Mouse (Mus musculus): Measurements from ENCODE around the gene Gemin7. TPM values are rescaled to one million over a fixed set of nuclear protein-coding genes. Genes with fewer than 3 reads are reported as not detected.
A peak's percentile ranks its signal among the peaks of the same experiment; 100 is the strongest.

Gemin7 gene
- polyA plus RNA-seq, 1 experiment from 2014 or later, result 150 TPM

DNA sequence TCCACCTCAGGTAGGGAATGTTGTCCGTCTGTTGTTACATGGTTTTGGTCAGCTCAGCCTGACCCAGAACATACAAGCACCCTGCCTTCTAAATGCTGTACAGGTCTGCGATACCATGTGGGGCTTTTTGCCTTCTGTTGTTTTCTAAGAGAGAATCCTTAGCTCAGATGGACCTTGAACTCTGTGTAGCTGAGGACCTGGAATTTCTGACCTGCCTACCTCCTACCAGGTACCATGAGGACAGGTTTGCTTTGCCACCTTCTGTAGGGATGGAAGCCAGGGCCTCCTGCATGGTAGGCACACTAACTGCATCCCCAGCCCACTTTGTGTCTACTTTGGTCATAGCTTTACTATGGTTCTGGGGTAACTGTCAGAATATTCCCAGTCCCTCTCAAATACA is 11.6 kb downstream of the Gemin7 start:
- ATAC-seq (ENCODE audit: low read depth), result no peak
- WGBS, result 95% methylated on average over 2 of the region's 2 CpGs
- peaks cover 3% of the 10 kb centered on the region for H3K4me1 ChIP-seq (ENCODE audit: control insufficient read depth, insufficient read depth, low read length)
- no peaks in the 10 kb centered on the region for H3K9me3 ChIP-seq (ENCODE audit: control insufficient read depth, low read length)
- H3K27ac ChIP-seq (ENCODE audit: low read depth, low read length), result no peak overlapping the region
- peaks cover 7% of the 10 kb centered on the region; the same call in 1 of the 2 replicates for H3K36me3 ChIP-seq (ENCODE audit: control insufficient read depth, insufficient read depth, low read length)
- H3K4me3 ChIP-seq (ENCODE audit: low read depth, low read length), result no peak overlapping the region
- H3K9ac ChIP-seq (replicated peaks; ENCODE audit: low read depth, low read length), result no peak overlapping the region
- H3K4me2 ChIP-seq (ENCODE audit: low read depth, low read length), result no peak overlapping the region
- H3K27me3 ChIP-seq (ENCODE audit: control insufficient read depth, insufficient read depth, low read length), result no peaks in the 10 kb centered on the region

DNA sequence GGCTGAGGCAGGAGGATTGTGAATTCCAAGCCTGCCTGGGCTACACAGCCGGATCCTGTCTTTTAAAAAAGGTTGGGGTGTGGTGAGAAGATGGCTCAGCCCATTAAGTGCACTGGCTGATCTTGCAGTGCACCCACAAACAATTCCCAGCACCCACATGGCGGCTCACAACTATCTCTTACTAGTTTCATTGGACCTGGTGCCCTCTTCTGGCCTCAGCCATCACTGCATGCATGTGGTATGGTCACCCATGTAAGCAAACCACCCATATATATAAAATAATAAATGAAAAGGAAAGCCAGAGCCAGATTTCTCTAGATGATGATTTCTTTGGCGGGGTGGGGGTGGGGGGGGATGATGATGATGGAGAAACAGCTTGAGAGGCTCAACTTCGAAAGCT is 12.9 kb downstream of the Gemin7 start:
- no peaks in the 10 kb centered on the region for H3K27me3 ChIP-seq (ENCODE audit: control insufficient read depth, insufficient read depth, low read length)
- no peak overlapping the region for H3K4me2 ChIP-seq (ENCODE audit: low read depth, low read length)
- H3K9me3 ChIP-seq (ENCODE audit: control insufficient read depth, low read length), result no peaks in the 10 kb centered on the region
- H3K27ac ChIP-seq (ENCODE audit: low read depth, low read length), result no peak overlapping the region
- no peak overlapping the region for H3K4me3 ChIP-seq (ENCODE audit: low read depth, low read length)
- H3K9ac ChIP-seq (replicated peaks; ENCODE audit: low read depth, low read length), result no peak overlapping the region
- peaks cover 7% of the 10 kb centered on the region; the same call in 1 of the 2 replicates for H3K36me3 ChIP-seq (ENCODE audit: control insufficient read depth, insufficient read depth, low read length)
- WGBS, result 89% methylated on average over 4 of the region's 4 CpGs
- ATAC-seq (ENCODE audit: low read depth), result no peak
- peaks cover 17% of the 10 kb centered on the region for H3K4me1 ChIP-seq (ENCODE audit: control insufficient read depth, insufficient read depth, low read length)

DNA sequence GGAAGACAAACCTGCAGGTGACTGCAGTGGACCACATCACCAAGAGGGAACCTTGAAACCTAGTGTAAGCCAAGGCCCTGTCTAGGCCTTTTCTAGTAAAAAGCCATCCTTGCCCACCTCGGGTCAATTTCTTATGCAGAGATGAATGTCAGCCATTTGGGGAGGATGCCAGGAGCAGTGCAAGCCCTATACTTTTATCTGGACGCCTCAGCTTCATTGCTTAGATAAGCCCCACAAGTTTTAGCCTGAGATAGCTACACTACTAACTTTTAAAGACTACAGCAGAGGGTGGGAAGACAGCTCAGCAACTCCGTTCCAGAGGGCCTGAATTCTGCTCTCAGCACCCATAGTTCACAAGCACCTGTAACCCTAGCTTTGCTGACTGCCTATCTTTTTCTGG is 13.5 kb downstream of the Gemin7 start:
- no peak overlapping the region for H3K9ac ChIP-seq (replicated peaks; ENCODE audit: low read depth, low read length)
- peaks cover 22% of the 10 kb centered on the region for H3K4me1 ChIP-seq (ENCODE audit: control insufficient read depth, insufficient read depth, low read length)
- 89% methylated on average over 3 of the region's 3 CpGs for WGBS
- H3K4me3 ChIP-seq (ENCODE audit: low read depth, low read length), result no peak overlapping the region
- no peaks in the 10 kb centered on the region for H3K9me3 ChIP-seq (ENCODE audit: control insufficient read depth, low read length)
- no peaks in the 10 kb centered on the region for H3K27me3 ChIP-seq (ENCODE audit: control insufficient read depth, insufficient read depth, low read length)
- H3K27ac ChIP-seq (ENCODE audit: low read depth, low read length), result no peak overlapping the region
- H3K36me3 ChIP-seq (ENCODE audit: control insufficient read depth, insufficient read depth, low read length), result peaks cover 7% of the 10 kb centered on the region; the same call in 1 of the 2 replicates
- ATAC-seq (ENCODE audit: low read depth), result no peak
- no peak overlapping the region for H3K4me2 ChIP-seq (ENCODE audit: low read depth, low read length)

DNA sequence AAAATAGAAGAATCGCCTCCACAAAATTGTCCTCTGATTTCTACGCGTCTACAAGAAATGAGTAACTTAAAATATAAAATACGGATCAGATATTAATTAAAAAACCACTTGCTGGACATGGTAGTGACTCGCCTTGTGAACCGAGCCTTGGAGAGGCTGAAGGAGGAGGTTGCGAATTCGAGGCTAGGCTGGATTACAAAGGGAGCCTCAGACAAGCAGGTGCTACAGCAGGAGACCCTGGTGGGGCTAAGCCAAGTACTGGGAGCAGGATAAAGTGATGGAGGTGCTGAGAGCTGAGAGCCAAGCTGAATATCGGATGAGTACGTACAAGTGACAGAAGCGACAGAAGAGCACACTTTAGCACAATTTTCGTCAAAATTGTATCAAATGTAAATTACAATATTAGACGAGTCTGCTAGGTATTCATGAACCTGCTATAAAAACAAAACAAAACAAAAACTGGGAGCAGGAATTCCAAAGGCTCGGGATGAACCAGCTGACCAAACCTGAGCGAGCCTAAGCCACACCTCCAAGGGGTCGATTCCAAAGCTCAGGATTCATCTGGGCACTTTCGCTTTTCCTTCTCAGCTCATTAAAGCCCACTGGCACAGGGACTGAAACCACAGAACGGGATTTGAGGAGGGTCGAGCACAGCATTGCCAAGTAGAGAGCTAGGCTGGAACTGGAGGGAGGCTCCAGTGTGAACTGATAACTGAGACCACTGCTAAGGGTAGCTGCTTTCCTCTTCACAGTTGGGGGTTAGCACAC is 14.6 kb downstream of the Gemin7 start, which contains the start of gene Ppp1r37:
Gene Ppp1r37 (minus strand): TSS at position 434 of the 768 bp plus-strand sequence.
- ATAC-seq (ENCODE audit: low read depth), result peak; percentile 44
- peaks cover 28% of the 10 kb centered on the region for H3K4me1 ChIP-seq (ENCODE audit: control insufficient read depth, insufficient read depth, low read length)

DNA sequence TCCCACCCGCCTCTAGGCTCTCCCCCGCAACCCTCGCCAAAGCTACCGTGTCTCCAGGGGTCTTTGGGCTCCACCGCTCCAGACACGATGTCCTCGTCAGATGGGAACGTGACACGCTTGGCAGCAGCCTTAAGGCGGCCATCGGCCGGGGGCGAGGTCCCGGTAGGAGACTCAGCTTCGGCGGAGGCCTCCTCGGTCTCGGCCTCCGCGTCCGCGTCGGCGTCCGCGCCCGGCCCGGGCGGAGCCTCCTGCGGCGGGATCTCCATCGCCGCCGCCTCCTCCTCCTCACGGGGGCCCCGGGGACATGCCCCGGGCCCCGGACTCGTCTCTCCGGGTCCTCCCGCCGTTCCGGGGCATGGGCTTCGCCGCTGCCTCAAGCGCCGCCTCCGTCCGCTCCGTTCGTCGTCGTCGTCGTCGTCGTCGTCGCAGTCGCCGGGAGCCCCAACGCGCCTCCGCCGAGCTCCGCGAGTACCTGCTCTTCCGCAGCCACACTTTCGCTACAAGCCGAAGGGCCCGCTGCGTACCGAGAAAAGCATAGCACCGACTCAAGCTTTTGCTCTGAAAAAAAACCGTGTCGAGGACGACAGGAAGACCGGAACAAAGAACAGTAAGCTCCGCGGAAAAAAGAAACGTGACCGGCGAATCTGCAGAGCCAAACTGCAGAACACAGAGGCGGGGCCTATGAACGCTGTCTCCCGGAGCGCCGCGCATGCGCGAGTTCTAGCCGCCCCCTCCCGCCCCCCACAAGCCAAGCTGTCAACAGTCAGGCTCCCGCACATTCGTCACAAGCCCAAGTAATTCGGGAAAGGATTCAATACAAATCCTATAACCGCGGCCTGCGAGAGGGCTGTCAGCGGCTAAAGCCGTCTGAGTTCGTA is 15.4 kb downstream of the Gemin7 start:
- peak overlapping the region; percentile 91 for H3K4me3 ChIP-seq (ENCODE audit: low read depth, low read length)
- under 1% methylated on average over 93 of the region's 102 CpGs for WGBS
- peak overlapping the region; percentile 94 for H3K27ac ChIP-seq (ENCODE audit: low read depth, low read length)
- no peaks in the 10 kb centered on the region for H3K9me3 ChIP-seq (ENCODE audit: control insufficient read depth, low read length)
- peaks cover 28% of the 10 kb centered on the region for H3K4me1 ChIP-seq (ENCODE audit: control insufficient read depth, insufficient read depth, low read length)
- peak overlapping the region; percentile 87 for H3K9ac ChIP-seq (replicated peaks; ENCODE audit: low read depth, low read length)
- peaks cover 7% of the 10 kb centered on the region; the same call in 1 of the 2 replicates for H3K36me3 ChIP-seq (ENCODE audit: control insufficient read depth, insufficient read depth, low read length)
- ATAC-seq (ENCODE audit: low read depth), result peak; percentile 90
- H3K4me2 ChIP-seq (ENCODE audit: low read depth, low read length), result peak overlapping the region; percentile 75
- no peaks in the 10 kb centered on the region for H3K27me3 ChIP-seq (ENCODE audit: control insufficient read depth, insufficient read depth, low read length)

More for the DNA sequence above, 14.6 kb downstream of the Gemin7 start, which contains the start of gene Ppp1r37:
- Histone ChIP-seq H3K27ac (ENCODE audit: low read depth, low read length) (peak within 1 kb of the TSS; percentile 94), H3K9me3 (ENCODE audit: control insufficient read depth, low read length) (no peaks in the 10 kb centered on the region), H3K36me3 (ENCODE audit: control insufficient read depth, insufficient read depth, low read length) (peaks cover 7% of the 10 kb centered on the region; the same call in 1 of the 2 replicates), H3K9ac (replicated peaks; ENCODE audit: low read depth, low read length) (peak within 1 kb of the TSS; percentile 87), H3K27me3 (ENCODE audit: control insufficient read depth, insufficient read depth, low read length) (no peaks in the 10 kb centered on the region), H3K4me3 (ENCODE audit: low read depth, low read length) (peak within 1 kb of the TSS; percentile 91), H3K4me2 (ENCODE audit: low read depth, low read length) (peak within 1 kb of the TSS; percentile 75)
- WGBS, result 3% methylated on average over 19 of the region's 19 CpGs

DNA sequence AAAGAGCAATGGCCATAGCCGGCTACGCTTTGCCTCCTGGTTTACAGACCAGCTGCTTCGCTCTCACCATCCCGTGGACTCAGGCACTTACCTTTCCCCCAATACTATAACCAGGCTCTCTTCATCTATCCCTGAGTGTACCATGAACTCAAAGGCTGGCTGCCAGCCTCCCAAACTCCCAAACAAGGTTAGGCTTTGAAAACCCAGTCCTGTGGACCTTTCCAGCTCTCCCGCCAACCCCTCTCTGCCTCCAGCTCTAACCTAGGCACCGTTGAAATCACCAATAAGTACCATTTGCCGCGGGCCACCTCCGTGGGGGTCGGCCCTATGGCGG is 16.0 kb downstream of the Gemin7 start:
- Histone ChIP-seq H3K9me3 (ENCODE audit: control insufficient read depth, low read length) (no peaks in the 10 kb centered on the region), H3K27me3 (ENCODE audit: control insufficient read depth, insufficient read depth, low read length) (no peaks in the 10 kb centered on the region), H3K36me3 (ENCODE audit: control insufficient read depth, insufficient read depth, low read length) (peaks cover 7% of the 10 kb centered on the region; the same call in 1 of the 2 replicates), H3K4me2 (ENCODE audit: low read depth, low read length) (peak overlapping the region; percentile 75), H3K4me3 (ENCODE audit: low read depth, low read length) (peak overlapping the region; percentile 91), H3K4me1 (ENCODE audit: control insufficient read depth, insufficient read depth, low read length) (peaks cover 28% of the 10 kb centered on the region), H3K27ac (ENCODE audit: low read depth, low read length) (peak overlapping the region; percentile 94), H3K9ac (replicated peaks; ENCODE audit: low read depth, low read length) (peak overlapping the region; percentile 87)
- under 1% methylated on average over 11 of the region's 11 CpGs for WGBS
- no peak for ATAC-seq (ENCODE audit: low read depth)

DNA sequence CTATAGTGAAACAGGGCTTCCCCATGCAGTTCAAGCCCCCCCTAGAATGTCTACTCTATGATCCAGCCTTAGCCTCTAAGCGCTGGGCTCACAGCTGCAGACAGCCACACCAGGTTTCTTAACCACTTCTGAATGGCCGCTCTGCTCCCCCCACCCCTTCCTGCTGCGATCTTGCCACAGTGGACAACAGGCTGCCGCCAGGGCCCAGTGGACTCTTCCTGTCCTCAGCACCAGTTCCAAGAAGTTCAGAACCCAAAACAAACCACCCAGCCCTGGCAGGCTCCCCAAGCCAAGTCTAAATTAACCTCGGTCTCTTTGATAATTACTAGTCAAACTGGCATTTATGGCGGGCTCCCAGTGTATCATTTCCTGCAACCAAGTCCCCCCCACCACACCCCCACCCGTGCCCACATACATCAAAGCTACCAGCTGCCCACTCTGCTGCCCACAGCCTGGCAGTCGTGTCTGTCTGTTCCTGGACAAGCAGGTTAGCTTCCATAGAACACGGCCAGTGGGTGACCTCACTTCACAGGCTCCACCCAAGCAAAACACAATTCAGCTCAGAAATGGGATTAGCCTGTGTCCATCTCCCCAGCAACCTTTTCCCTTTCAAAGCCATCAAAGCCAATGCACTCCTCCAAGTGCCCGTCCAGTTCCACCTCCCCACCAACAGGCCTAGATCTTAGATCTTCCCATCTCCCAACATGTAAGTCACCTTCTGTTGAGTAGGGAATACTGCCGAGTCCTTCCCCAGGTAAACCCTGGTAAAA is 16.7 kb downstream of the Gemin7 start:
- WGBS, result 26% methylated on average over 11 of the region's 11 CpGs
- Histone ChIP-seq H3K27ac (ENCODE audit: low read depth, low read length) (no peak overlapping the region), H3K9ac (replicated peaks; ENCODE audit: low read depth, low read length) (peak overlapping the region; percentile 87), H3K9me3 (ENCODE audit: control insufficient read depth, low read length) (no peaks in the 10 kb centered on the region), H3K36me3 (ENCODE audit: control insufficient read depth, insufficient read depth, low read length) (peaks cover 7% of the 10 kb centered on the region; the same call in 1 of the 2 replicates), H3K27me3 (ENCODE audit: control insufficient read depth, insufficient read depth, low read length) (no peaks in the 10 kb centered on the region), H3K4me1 (ENCODE audit: control insufficient read depth, insufficient read depth, low read length) (peaks cover 28% of the 10 kb centered on the region), H3K4me3 (ENCODE audit: low read depth, low read length) (peak overlapping the region; percentile 91), H3K4me2 (ENCODE audit: low read depth, low read length) (peak overlapping the region; percentile 75)
- ATAC-seq (ENCODE audit: low read depth), result no peak

DNA sequence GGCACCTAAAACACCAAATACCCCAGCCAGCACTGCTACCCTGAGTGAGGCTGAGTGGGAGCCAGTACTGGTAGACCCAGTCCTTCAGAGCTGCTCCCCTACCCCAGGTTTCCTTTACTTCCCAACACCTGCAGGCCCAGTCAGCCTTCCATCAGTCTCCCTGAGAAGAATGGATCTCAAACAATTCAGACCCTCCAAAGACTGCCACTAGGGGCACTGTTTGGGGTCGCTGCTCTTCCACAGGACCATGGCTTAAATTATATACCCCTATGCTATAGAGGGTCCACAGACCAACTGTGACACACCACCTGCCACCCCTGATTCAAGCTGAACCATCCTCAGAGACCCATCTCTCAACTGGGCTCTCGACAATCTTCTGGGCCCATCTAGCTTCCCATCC is 18.4 kb downstream of the Gemin7 start:
- H3K9me3 ChIP-seq (ENCODE audit: control insufficient read depth, low read length), result no peaks in the 10 kb centered on the region
- no peak overlapping the region for H3K9ac ChIP-seq (replicated peaks; ENCODE audit: low read depth, low read length)
- no peak overlapping the region for H3K27ac ChIP-seq (ENCODE audit: low read depth, low read length)
- H3K36me3 ChIP-seq (ENCODE audit: control insufficient read depth, insufficient read depth, low read length), result no peaks in the 10 kb centered on the region
- H3K4me1 ChIP-seq (ENCODE audit: control insufficient read depth, insufficient read depth, low read length), result peaks cover 28% of the 10 kb centered on the region
- no peak for ATAC-seq (ENCODE audit: low read depth)
- peak overlapping the region; percentile 75; the same call in 1 of the 2 replicates for H3K4me2 ChIP-seq (ENCODE audit: low read depth, low read length)
- H3K4me3 ChIP-seq (ENCODE audit: low read depth, low read length), result no peak overlapping the region
- WGBS, result 28% methylated on average over 2 of the region's 2 CpGs
- H3K27me3 ChIP-seq (ENCODE audit: control insufficient read depth, insufficient read depth, low read length), result no peaks in the 10 kb centered on the region
